Mouse (Mus musculus): ENCODE data around the gene Anln.
"Not testable (repeated sequence)": the region's sequence is repeated elsewhere in the genome, so short reads cannot be mapped to it uniquely, and the experiment has no call there.

The Anln gene

DNA sequence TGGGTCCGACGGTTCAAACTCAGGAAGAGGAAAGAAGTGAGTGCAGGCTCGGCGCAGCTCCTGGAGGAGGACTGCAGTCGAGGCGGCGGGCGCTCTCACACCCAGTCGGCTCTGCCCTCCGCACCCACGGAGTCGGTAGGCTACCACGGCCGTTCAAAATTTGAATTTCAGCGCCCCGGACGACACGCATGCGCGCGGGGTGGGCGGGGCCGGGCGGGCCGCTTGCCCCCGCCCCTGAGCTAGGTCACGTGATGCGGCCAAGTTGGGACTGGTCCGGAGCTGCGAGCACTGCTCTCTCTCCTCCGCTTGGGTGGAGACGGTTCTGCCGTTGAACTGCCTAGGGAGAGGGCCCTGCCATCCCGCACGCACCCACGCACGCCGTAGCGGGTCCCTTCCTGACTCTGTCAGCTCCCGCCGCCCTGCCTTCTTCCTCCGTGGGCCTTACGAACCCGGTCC, at the start of gene Anln:
Anln (minus strand) TSS at position 168 of the 456 bp plus-strand sequence.
- peak; percentile 91 for DNase-seq (ENCODE audit: low spot score)

DNA sequence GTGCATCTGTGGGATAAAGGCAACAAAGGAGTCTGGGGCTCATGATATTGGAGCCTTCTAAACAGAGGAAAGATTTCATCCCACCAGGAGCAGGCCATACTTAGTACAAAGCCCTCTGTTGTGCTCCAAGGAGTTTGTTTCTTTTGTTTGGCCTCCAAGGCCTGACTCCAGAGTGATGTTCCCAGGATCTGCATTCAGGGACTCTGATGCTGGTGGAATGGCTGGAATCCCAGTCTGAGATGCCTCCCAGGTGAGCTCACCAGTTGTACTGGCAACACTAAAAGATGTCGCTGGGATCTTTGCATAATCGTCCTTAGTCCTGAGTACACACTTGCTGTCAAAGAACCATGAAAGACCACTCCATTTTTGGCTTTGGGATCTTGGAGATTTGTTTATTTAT, 45.1 kb upstream of the Anln start:
- no peak for DNase-seq (ENCODE audit: low spot score)

DNA sequence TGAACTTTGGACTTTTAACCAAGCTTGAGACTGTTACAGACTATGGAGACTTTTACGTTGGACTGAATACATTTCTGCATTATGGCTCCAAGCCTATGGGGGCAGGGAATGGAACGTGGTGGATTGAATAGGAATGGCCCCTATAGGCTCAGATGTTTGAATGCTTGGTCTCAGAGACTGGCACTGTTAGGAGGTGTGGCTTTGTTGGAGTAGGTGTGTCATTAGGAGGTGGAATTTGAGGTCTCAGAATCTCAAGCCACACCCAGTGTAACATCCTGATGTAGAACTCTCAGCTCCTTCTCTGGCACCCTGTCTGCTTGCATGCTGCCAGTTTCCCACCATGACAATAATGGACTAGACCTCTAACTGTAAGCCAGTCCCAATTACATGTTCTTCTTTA, 44.2 kb upstream of the Anln start:
- no peak for DNase-seq (ENCODE audit: low spot score)

DNA sequence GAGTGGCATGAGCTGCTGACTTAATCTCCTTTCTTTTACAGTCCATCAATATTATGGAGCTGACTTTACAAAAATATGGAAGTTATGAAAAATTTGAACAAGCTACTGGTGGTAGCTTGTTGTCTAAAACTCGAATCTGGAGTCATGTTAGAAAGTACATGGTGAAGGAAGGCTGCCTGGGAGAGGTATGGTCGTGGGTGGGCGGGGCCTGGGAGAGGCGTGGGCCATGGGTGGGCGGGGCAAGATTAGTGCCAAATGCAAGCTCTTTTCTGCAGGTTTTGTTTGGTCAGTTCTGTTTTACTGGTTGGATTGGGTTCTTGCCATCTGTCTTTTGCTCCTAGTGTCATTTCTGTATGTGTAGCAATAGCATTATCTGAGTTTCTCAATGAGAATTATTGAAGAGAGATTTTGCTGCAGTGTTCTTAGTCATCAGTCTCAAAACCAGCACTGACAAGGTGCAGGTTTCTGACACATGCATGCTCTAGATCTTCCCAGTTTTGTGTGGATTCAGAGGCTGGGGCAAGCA, 41.4 kb upstream of the Anln start:
- peak; percentile 31 for DNase-seq (ENCODE audit: low spot score)

DNA sequence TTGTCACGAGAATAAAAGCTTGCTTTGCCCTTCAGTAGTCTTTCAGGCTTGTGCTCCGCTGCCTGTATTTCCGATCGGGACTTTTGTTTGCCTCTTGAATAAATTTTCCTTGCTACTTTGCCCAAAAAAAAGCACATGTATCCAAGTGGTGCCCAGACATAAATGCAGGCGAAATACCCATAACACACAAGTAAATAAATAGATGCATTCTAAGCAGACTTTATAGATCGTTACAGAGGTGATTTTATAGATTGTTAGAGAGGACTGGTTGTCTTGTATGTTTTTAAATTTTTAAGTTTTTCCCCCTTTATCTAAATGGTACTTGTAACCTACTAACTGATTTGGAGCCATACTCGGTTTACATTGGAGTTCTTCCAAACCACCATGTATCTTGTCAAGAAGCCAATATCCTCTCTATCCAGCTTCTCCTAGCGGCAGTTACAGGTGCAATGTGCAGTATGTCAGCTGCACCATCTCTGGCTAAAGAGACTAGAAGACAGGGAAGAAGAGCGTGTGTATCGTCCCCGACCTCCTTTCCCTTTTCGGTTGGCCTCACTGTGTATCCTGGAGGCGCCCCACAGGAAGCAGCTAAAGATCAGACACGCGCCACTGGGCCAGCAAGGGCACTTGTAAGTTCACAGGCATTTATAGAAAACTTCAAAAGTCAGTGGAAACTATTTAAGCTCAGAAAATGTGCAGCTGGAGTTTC, 40.7 kb upstream of the Anln start:
- peak; percentile 14 for DNase-seq (ENCODE audit: low spot score)

DNA sequence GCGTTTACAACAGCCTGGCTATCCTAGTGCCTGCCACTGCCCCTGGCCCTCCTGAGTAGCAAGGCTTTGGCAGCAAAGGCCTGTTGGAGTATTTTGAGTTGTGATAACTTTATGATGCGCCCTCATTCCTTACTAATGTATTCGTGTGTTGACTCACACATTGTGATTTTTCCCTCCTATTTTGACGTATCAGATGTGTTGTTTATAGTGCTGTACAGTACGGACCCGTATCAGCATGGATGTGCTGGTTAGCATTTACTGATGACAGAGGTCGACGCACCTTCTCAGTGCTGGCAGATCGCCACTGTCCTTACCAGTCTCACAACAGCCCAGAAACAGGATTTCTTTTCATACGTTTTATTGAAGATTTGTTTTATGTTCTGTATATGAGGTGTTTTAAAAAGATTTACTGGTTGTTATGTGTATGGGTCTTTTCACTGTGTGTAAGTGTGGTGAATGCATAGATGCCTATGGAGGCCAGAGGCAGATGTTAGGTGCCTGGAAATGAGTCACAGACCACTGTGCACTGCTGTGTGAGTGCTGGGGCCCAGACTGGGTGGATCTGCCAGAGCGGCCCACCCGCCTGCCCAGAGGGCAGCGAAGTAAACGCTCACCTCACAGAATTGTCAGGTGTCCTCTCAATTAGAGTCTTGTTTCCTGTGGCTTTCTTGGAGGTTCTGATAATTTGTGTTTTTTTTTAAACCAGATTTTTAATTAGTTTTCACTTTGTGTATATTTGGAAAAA, 39.9 kb upstream of the Anln start:
- DNase-seq (ENCODE audit: low spot score), result no peak

DNA sequence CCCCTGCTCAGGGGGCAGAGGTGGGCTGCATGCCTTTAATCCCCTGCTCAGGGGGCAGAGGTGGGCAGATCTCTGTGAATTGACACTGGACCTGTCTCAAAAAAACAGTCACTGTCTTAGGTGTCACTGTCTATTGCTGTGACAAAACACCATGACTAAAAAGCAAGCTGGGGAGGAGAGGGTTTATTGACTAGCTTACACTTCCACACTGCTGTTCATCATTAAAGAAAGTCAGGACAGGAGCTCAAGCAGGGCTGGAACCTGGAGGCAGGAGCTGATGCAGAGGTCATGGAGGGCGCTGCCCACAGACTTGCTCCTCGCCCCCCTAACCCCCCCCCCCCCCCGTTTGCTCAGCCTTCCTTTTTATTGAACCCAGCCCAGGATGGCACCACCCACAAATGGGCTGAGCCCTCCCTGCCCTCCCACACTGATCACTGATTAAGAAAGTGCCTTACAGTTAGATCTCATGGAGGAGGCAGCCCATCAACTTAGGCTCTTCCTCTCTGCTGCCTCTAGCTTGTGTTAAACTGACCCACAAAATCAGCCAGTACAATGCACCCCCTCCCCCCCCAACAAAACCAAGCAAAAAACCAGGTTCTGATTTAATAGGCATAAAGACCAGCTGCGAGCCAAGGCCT, 39.2 kb upstream of the Anln start:
- DNase-seq (ENCODE audit: low spot score), result no peak

DNA sequence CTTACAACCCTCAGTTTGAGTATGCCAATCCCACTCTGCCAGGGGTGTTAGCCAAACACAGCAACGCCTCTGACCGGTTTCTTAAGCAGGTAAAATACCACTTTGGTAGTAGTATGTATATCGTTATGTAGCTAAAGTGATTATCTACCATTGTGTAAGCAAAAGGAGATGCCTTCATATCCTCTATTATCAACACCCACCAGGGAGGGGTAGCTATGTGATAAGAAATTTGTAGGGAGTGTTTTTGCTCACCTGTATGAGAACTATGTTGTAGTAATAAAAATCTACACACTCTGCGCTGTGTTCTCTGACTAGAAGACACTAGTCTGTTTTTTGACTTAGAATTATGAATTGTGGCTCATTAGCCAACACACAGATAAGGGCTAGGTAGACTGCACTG, 35.7 kb upstream of the Anln start:
- no peak for DNase-seq (ENCODE audit: low spot score)

DNA sequence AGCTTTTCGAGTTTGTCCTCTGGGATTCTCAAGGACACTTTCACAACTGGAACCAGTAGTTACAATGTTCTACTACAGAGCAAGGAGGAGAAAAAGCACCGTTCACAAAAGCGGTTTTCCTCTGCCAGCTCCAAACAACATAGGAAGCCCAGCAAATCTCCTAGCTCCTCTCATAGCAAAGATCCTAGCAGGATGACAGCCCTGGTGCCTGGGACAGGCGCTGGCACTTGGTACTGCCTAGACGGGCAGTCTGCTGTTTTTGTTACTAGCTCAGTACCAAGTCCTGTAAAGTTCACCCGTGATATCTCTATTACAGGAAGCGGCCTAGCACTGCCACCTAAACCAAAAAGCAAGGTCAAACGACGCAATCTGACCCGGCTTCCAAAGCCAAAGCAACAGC, 35.2 kb upstream of the Anln start:
- no peak for DNase-seq (ENCODE audit: low spot score)

DNA sequence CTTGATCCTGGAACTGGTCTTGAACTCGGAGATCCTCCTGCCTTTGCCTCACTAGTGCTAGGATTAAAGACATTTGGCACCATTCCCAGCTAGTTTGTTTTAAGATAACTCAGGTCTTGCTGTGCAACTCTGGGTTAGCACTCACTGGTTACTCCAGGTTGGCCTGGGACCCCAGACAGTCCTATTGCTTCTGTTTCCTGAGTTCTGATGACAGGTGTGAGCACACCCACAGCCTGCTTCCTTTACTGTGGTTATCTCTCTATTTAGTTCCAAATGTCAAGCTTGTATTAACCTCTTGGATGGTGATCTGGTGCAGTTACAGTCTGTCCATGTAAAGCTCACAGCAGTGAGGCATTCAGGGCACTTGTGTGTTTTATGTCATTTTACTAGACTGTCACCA, 34.5 kb upstream of the Anln start:
- no peak for DNase-seq (ENCODE audit: low spot score)

DNA sequence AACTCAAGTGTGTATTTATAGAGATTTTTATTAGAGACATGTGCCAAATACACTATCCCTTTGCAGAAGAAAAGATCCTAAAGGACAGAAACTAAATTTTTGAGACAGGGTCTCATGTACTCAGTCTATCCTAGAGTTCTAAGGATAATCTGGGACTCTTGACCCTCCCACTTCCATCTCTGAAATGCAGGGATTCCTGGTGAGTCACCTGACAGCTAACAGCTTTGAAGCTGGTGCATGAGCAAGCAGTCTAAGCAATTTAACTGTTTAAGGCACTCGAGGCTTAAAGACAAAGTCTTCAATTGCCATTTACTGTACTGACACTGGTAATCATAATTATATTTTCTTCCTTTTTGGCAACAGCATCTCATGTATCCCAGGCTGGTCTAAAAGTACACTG, 33.6 kb upstream of the Anln start:
- DNase-seq (ENCODE audit: low spot score), result no peak

DNA sequence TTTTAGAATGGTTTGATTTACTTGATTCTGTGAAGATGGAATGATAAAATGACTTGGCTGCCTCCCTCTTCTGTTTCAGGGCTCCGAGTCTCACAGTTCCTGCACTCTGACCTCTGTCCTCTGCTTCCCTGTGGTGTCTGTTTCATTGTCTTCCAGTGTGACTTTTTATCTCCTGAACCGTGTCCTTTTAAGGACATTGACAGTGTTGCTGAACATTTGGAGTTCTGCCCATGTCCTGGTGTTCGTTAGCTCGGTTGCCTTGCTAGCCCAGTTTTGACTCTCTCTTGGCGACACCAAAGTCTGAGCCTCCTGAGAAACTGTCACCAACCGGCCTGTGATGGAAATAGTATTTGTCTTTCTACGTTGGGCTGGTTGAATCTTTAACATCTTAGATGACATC, 31.5 kb upstream of the Anln start:
- DNase-seq (ENCODE audit: low spot score), result no peak

DNA sequence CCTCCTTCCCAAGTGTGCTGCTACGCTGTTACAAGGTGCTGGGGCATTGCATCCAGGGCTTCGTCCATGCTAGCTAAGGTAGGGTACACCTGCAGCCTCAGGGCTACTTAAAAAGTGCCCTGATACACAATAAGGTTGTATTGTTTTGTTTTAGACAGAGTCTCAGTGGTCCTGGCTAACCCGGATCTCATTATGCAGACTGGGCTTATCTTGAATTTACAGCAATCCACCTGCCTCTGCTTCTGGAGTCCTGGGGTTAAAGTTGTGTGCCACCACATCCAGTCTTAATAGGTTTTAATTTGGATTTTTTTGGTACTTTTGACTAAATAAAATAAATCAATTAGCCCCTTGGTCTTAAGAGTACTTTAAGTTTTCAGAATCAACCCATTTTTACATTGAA, 30.9 kb upstream of the Anln start:
- no peak for DNase-seq (ENCODE audit: low spot score)

DNA sequence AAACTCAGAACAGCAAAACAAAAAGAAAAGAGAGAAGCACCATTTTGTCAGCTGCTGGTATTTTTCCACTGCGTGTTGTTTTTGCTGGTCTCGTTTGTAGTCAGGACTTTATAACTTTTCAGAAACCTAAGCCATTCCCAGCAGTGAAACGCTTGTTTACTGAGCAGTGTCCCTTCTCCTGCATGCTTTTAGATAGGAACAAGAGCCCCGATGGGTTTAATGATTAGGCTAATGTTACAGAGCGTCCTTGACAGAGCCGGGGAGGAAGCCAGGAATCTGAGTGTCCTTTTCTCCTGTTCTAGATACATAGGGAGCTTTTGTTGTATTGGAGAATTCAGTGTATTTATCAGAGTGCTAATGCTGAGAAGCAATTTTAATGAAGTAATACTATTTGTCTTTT, 28.6 kb upstream of the Anln start:
- DNase-seq (ENCODE audit: low spot score), result no peak

DNA sequence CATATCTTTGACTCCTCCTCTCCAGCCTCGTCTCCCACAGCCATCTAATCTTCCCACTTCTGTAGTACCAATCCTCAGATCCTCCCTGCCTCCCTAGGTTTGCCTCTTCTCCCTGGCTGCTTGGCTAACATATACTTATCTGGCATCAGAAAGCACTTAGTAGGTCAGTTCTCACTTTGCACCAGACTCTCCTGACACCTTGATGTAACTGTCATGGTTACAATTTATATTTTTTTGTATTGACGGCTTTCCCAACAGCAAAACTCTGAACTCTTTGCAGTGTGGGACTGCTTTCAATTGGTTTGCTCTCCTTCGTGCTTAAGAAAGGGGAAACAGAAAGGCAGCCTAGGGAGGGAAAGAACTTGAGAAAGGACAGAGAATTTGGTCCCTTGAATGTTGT, 27.2 kb upstream of the Anln start:
- DNase-seq (ENCODE audit: low spot score), result no peak

DNA sequence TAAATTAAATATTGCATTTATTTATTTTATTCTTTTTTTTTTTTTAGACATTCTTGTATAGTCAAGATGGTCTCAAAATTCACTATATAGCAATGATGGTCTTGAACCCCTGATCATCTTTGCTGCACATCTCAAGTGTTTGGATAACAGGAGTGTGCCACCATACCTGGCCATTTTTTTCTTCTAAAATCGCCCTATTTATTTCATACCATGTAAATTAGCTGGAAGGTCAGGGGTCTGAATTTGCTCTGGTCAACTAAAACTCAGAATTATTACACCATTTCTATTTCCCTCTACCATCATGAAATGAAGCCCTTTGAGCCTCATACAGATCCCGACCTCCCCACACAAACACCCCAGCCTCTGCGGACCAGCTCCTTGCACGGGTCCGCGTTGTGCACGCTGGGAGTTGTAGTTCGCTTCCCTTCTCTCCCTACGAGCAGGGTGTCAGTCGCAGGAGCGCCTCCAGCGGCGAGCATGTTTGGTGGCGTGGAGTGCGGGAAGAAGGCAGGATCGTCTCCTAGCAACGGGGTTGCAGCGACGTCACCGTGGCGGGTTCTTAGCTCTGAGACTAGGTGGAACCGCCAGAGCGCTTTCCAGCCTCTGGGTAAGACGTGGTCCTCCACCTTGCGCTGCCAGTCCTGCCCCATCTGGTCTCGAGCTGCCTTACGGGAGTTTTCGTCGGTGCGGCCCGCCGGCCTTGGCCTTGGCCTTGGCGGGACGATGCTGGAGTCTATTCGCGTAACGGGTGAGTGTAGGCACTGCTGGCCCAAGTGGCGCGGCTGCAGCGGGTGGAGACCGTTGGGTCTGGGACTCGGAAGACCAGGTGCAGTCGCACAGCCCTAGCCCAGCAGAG, 22.2 kb upstream of the Anln start, which contains the start of gene 9530077C05Rik:
9530077C05Rik (plus strand) TSS at position 512 of the 856 bp plus-strand sequence.
- peak; percentile 90 for DNase-seq (ENCODE audit: low spot score)

DNA sequence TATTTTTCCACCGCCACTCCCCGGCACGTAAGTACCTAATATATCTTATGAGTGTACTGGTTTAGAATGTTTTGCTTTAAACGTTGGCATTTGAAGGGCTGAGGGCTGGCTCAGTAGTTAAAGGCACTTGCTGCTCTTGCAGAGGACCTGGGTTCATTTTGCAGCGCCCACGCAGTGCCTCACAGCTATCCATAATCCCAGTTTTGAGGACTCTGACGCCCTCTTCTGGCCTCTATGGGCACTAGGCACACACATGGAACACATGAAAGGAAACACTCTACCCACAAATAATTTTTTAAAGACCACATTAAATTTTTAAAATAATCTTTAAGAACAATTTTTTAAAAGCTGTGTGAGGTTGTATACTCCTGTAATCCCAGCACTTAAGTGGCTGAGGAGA, 20.5 kb upstream of the Anln start:
- no peak for DNase-seq (ENCODE audit: low spot score)

DNA sequence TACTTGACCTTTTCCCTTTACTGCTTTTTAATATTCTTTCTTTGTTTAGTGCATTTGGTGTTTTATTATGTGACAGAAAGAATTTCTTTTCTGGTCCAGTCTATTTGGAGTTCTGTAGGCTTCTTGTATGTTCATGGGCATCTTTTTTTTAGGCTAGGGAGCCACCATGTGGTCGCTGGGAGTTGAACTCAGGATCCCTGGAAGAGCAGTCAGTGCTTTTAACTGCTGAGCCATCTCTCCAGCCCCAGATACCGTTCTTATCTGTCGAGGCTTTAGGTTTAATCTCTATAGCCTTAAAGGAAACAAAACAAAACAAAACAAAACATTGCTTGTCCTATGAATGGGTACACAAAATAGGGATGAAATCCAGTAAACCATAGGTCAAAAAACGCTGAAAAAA, 19.4 kb upstream of the Anln start:
- DNase-seq (ENCODE audit: low spot score), result peak; percentile 57

DNA sequence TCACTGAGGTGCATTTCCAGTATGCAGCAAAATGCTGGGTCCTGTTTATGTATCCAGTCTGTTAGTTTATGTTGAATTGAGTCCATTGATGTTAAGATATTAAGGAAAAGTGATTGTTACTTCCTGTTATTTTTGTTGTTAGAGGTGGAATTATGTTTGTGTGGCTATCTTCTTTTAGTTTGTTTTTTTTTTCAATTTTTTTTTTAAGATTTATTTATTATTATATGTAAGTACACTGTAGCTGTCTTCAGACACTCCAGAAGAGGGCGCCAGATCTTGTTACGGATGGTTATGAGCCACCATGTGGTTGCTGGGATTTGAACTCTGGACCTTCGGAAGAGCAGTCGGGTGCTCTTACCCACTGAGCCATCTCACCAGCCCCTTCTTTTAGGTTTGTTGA, 18.6 kb upstream of the Anln start:
- DNase-seq (ENCODE audit: low spot score), result not testable (repeated sequence)

DNA sequence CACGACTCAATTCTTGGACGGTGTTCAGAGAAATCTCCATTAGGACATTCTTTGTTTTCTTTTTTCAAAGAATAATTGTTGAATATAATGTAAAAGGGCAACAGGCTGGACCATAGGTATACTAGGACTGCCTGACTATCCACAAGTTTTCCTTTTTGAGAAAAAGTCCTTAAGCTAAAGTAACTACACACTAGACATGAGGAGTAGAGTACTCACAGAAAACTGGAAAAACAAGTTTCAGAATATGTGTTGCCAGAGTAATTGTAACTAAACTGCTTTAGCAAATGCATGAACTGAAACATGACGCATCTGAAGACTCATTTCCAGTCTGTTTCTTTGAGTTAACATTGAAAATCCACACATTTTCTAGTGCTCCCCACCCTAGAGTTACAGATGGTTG, 16.4 kb upstream of the Anln start:
- peak; percentile 40 for DNase-seq (ENCODE audit: low spot score)

DNA sequence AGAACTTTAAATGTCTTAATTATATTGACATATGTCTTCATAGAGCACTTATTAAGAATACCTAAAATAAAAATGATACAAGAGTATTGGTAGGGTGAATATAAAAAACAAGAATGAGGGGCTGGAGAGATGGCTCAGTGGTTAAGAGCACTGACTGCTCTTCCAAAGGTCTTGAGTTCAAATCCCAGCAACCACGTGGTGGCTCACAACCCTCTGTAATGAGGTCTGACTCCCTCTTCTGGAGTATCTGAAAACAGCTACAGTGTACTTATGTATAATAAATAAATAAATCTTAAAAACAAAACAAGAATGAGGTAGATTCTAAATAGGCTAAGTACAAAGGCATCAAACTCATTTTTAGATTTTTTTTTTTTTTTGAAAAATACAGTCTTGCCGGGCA, 14.5 kb upstream of the Anln start:
- DNase-seq (ENCODE audit: low spot score), result not testable (repeated sequence)

DNA sequence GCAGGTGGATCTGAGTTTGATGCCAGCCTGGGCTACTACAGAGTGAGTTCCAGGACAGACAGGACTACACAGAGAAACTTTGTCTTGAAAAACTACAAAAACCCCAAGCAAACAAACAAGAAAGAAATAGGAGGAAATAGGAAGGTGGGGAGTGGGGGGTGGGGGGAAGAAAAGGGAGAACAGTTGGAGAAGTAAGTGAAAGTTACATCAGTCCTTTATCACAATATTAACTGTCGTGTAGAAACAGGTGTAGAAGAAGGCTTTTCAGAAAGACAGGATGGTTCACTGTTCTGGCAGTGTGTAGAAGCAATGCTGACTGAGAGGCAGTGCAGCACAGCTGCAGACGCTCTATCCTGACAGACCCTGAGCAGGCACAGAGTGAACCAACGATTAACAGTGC, 14.0 kb upstream of the Anln start:
- DNase-seq (ENCODE audit: low spot score), result no peak

Data from adipocyte (in vitro differentiated cells).